19 mouse cellular contexts compared by ENCODE assay signal in the genomic region with DNA sequence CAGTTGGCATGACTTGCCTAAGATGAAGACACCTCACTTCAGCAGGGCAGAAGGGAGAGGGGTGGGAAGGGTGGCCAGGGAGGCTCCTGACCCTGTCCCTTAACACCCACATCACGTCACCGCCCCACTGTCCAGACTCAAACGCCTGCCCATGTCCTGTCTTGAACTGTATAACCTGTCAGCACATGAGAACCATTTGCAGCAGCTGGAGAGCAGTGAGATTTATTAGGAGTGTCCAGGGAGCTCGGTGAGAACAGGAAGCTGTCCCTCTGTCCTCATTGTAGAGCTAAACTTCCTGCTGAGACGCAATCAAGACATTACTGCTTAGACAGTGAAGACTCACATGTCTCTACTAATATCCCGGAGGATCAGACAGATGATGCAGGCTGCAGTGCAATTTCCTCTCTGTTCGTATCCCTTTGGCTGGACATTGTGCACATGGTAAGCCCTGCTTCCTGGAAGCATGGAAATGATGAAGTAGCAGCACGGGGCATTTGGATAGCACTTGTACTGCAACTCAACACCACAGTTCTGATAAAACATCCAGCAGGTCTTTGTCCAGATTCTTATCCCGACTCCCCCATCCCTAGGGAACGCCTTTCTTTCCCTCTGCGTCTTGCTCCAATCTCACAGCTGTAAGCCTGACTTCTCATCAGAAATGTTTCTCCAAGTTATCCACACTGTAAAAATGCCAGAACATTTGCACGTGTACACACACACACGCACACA. TPM values are rescaled to one million over a fixed set of nuclear protein-coding genes. Genes with fewer than 3 reads are reported as not detected.
DNase-seq lines count a peak whose midpoint lies in the region; ATAC-seq and TF ChIP-seq lines count a peak whose summit lies in the region.
"Had no signal": no experiment of that assay in that cellular context is flagged by ENCODE, and none has a peak within 500 bp of the region (broad histone marks: within the 10 kb centered on the region; RNA-seq: fewer than 3 reads in every experiment).

No protein-coding gene starts in this region.

- no peaks in the 10 kb centered on the region for H3K9me3 ChIP-seq in lung, embryonic 14.5 days (ENCODE audit: low read depth, low read length)
- no peaks in the 10 kb centered on the region for H3K9me3 ChIP-seq in intestine, embryonic 15.5 days

- TF ChIP-seq POLR2A in heart, adult 2 months (IDR thresholded peaks at IDR 0.05; ENCODE audit: insufficient read depth, low read depth, low read length): no peak
- TF ChIP-seq POLR2A in myocyte (IDR thresholded peaks at IDR 0.05; ENCODE audit: insufficient read length, low read depth): no peak

- H3K4me3 ChIP-seq in heart, adult 2 months: no peak overlapping the region
- H3K4me3 ChIP-seq in lung, embryonic 14.5 days (ENCODE audit: low read depth, low read length): no peak overlapping the region
- H3K4me3 ChIP-seq in intestine, embryonic 15.5 days (replicated peaks): no peak overlapping the region
- H3K4me3 ChIP-seq in myocyte: no peak overlapping the region

- H3ac ChIP-seq in myocyte (ENCODE audit: control insufficient read depth, insufficient read length): no peak overlapping the region

- H3K79me2 ChIP-seq in heart, adult 2 months (replicated peaks; ENCODE audit: control insufficient read depth, insufficient read depth, low read length): no peaks in the 10 kb centered on the region
- H3K79me2 ChIP-seq in myocyte (ENCODE audit: control insufficient read depth, insufficient read depth): no peaks in the 10 kb centered on the region

- no peak overlapping the region for H3K9ac ChIP-seq in heart, adult 2 months (ENCODE audit: low read depth, low read length)
- no peak overlapping the region for H3K9ac ChIP-seq in lung, embryonic 14.5 days
- H3K9ac ChIP-seq in intestine, embryonic 15.5 days: no peak overlapping the region

- ATAC-seq in lung, embryonic 14.5 days (ENCODE audit: insufficient read depth): peak; percentile 71
- ATAC-seq in intestine, embryonic 15.5 days: peak; percentile 45; the same call in 1 of the 2 replicates
- ATAC-seq: hindbrain, postnatal 0 days had no signal

- WGBS in heart, adult 2 months: 29% methylated on average over 13 of the region's 13 CpGs
- WGBS in lung, embryonic 14.5 days: 29% methylated on average over 13 of the region's 13 CpGs
- WGBS in intestine, embryonic 15.5 days: 39% methylated on average over 13 of the region's 13 CpGs

- peak overlapping the region; percentile 33; the same call in 1 of the 2 replicates for H3K4me2 ChIP-seq in lung, embryonic 14.5 days
- no peak overlapping the region; the same call in 1 of the 2 replicates for H3K4me2 ChIP-seq in intestine, embryonic 15.5 days (replicated peaks)
- peak overlapping the region; percentile 8 for H3K4me2 ChIP-seq in myocyte (ENCODE audit: low read depth)

- no peaks in the 10 kb centered on the region; the same call in 1 of the 2 replicates for H3K4me1 ChIP-seq in heart, adult 2 months (ENCODE audit: control insufficient read depth, insufficient read depth, low read length)
- H3K4me1 ChIP-seq in lung, embryonic 14.5 days (ENCODE audit: insufficient read depth): peaks cover 9% of the 10 kb centered on the region
- H3K4me1 ChIP-seq in intestine, embryonic 15.5 days (replicated peaks): peaks cover 16% of the 10 kb centered on the region

- intact Hi-C loops in heart, adult 2 months (cut with DNase I): no loop called here

- TF ChIP-seq EP300 in heart, adult 2 months (IDR thresholded peaks at IDR 0.05; ENCODE audit: insufficient read depth, low read depth, low read length): no peak

- H3K27me3 ChIP-seq in heart, adult 2 months (ENCODE audit: control insufficient read depth, insufficient read depth, low read length): no peaks in the 10 kb centered on the region
- no peaks in the 10 kb centered on the region for H3K27me3 ChIP-seq in lung, embryonic 14.5 days (ENCODE audit: insufficient read depth, low read length)
- no peaks in the 10 kb centered on the region for H3K27me3 ChIP-seq in intestine, embryonic 15.5 days (replicated peaks)
- H3K27me3 ChIP-seq in myocyte (ENCODE audit: control insufficient read depth, insufficient read depth, insufficient read length): no peaks in the 10 kb centered on the region

- peak; percentile 91 for DNase-seq in heart, adult 11 months
- no peak for DNase-seq in heart, adult 2 months
- DNase-seq in lung, embryonic 14.5 days: peak; percentile 57
- no peak for DNase-seq in lung, postnatal 25 days (ENCODE audit: low spot score)
- no peak for DNase-seq in thymus, postnatal 4 days
- DNase-seq in ovary, postnatal 36 days (ENCODE audit: low spot score): no peak
- DNase-seq: adrenal gland, adult 8-10 months; cerebellum, adult 8-10 months; spleen, adult 18-20 months had no signal

- H3K27ac ChIP-seq in heart, adult 2 months: no peak overlapping the region
- H3K27ac ChIP-seq in lung, embryonic 14.5 days (ENCODE audit: low read depth): no peak overlapping the region
- no peak overlapping the region for H3K27ac ChIP-seq in intestine, embryonic 15.5 days
- H3K27ac ChIP-seq: hindbrain, postnatal 0 days had no signal

- no peak for TF ChIP-seq CTCF in heart, adult 2 months (IDR thresholded peaks at IDR 0.05)
- no peak for TF ChIP-seq CTCF in lung, embryonic 14.5 days (IDR thresholded peaks at IDR 0.05; ENCODE audit: low read depth)

- H3K36me3 ChIP-seq in heart, adult 2 months (ENCODE audit: control insufficient read depth, insufficient read depth, low read length): no peaks in the 10 kb centered on the region
- H3K36me3 ChIP-seq in lung, embryonic 14.5 days (ENCODE audit: insufficient read depth): no peaks in the 10 kb centered on the region
- H3K36me3 ChIP-seq in intestine, embryonic 15.5 days: no peaks in the 10 kb centered on the region
- no peaks in the 10 kb centered on the region for H3K36me3 ChIP-seq in myocyte (ENCODE audit: control insufficient read depth, insufficient read depth)

TF ChIP-seq in myocyte, 11 proteins besides CTCF, POLR2A, EP300 and RAD21:
- TF ChIP-seq MYOD1 (IDR thresholded peaks at IDR 0.05; ENCODE audit: control insufficient read depth in 1 of 3, insufficient read length in 2 of 3, low read depth in 2 of 3): peak in 2 of 3 experiments; percentile 36 to 44
- TF ChIP-seq POLR2AphosphoS2 (IDR thresholded peaks at IDR 0.05; ENCODE audit: insufficient read length, low read depth): no peak
- TF ChIP-seq SRF (IDR thresholded peaks at IDR 0.05; ENCODE audit: control insufficient read depth, insufficient read length, low read depth): no peak
- TF ChIP-seq TCF3 (IDR thresholded peaks at IDR 0.05; ENCODE audit: insufficient read length, low read depth): no peak

RNA-seq across cellular contexts. Expression of a gene that starts 25.5 kb away (rescaled TPM):
- 100 to 1,000 TPM; 570 to 661 TPM for total RNA-seq in heart, adult 2 months (2021)
- polyA plus RNA-seq in heart, adult 2 months (2012; rRNA removed): 359 and 364 TPM in 2 replicates
- 1,954 and 2,151 TPM in 2 replicates for polyA plus RNA-seq in lung, embryonic 14.5 days (2014; fragmentation: Nextera tagmentation; extraction: Ambion mirVana)
- polyA plus RNA-seq in intestine, embryonic 15.5 days (2015; fragmentation: Nextera tagmentation; extraction: Ambion mirVana): 1,771 and 1,885 TPM in 2 replicates
- polyA plus RNA-seq in myocyte (2012; fragmentation: generic; extraction: Trizol): 2,680 TPM

RNA-seq across cellular contexts. Expression of a gene that starts 36.2 kb away (rescaled TPM):
- total RNA-seq in heart, adult 2 months (2021): not detected
- not detected in 2 replicates for polyA plus RNA-seq in heart, adult 2 months (2012; rRNA removed)
- not detected in 2 replicates for polyA plus RNA-seq in lung, embryonic 14.5 days (2014; fragmentation: Nextera tagmentation; extraction: Ambion mirVana)
- polyA plus RNA-seq in intestine, embryonic 15.5 days (2015; fragmentation: Nextera tagmentation; extraction: Ambion mirVana): not detected in 2 replicates
- not detected for polyA plus RNA-seq in myocyte (2012; fragmentation: generic; extraction: Trizol)
- total RNA-seq: adrenal gland, adult 8-10 months; granulocyte monocyte progenitor cell, adult 5-6 weeks; hindbrain, postnatal 0 days; layer of hippocampus, adult 8-10 months; liver, adult 2 months; megakaryocyte progenitor cell, adult 5-6 weeks; midbrain, postnatal 0 days had no signal
- polyA plus RNA-seq: hindbrain, postnatal 0 days; liver, adult 2 months; midbrain, postnatal 0 days; neural tube, embryonic 14.5 days; urinary bladder, adult 2 months had no signal

Comparison
In these comparisons a context has a peak if more than half of its experiments do, and no peak if none do; other contexts are left out.
1. DNase-seq: peak in heart, adult 11 months (single experiment) and lung, embryonic 14.5 days (single experiment); none in heart, adult 2 months (0 of 2), lung, postnatal 25 days (single experiment), thymus, postnatal 4 days (single experiment) and ovary, postnatal 36 days (single experiment).